Mouse (Mus musculus): ENCODE results near the gene Spata25.

GRCm38 (mm10) chr2:164850061-164850460, 21.7 kb upstream of the Spata25 start:
- no peak for TF ChIP-seq CTCF (IDR thresholded peaks at IDR 0.05; ENCODE audit: low read depth)
- no peak for TF ChIP-seq EP300 (IDR thresholded peaks at IDR 0.05; ENCODE audit: low read depth)

Measured in heart, postnatal 0 days (tissue).